Mouse (Mus musculus) lung, adult 2 months (tissue): ENCODE measurements around the gene Aven. TPM values are rescaled to one million over a fixed set of nuclear protein-coding genes. Genes with fewer than 3 reads are reported as not detected.

Source experiments
- DNase-seq: peaks from one replicate; pipeline ENCODE4 v3.0.0; 2022
- H3K4me1 ChIP-seq: fragments of 200-500 bp; 2 replicates; pipeline ENCODE4 v1.6.1; 2011; ENCODE audit warnings: low read length; ENCODE audit not compliant: control insufficient read depth, insufficient read depth
- H3K4me3 ChIP-seq: fragments of 200-500 bp; replicated peaks from 2 replicates; pipeline ENCODE3; 2011; ENCODE audit warnings: low read depth, mild to moderate bottlenecking, control low read depth, low read length; ENCODE audit errors: extremely low read depth
- CTCF ChIP-seq: fragments of 200-500 bp; IDR thresholded peaks from 2 replicates; pipeline ENCODE4 v1.5.1; 2011; ENCODE audit warnings: mild to moderate bottlenecking, low read length, control low read depth; ENCODE audit not compliant: insufficient read depth
- POLR2A ChIP-seq: fragments of 200-500 bp; IDR thresholded peaks from 2 replicates; pipeline ENCODE4 v1.6.1; 2011; ENCODE audit warnings: low read depth, mild to moderate bottlenecking, control low read depth, low read length, borderline replicate concordance; ENCODE audit errors: extremely low read depth
- WGBS: fragments of 180-500 bp; shearing (Covaris S2); methylation state at CpG from one replicate; pipeline ENCODE4 v1.1.7; 2018; 5-methylcytosine and 5-hydroxymethylcytosine counted together
- polyA plus RNA-seq: library from polyadenylated mRNA; depleted of rRNA; stranded (reverse); fragments of >200 nt; gene quantifications from 2 replicates; pipeline ENCODE4 v1.2.3, GENCODE M21; 2012

Gene Aven
- polyA plus RNA-seq, 1 experiment: 2.5 TPM

GRCm38 (mm10) chr2:112567786-112568185, 75.0 kb downstream of the Aven start:
- Histone ChIP-seq H3K4me1 (no peaks in the 10 kb centered on the region), H3K4me3 (no peak overlapping the region)
- no peak for DNase-seq
- 77% methylated on average over 4 of the region's 4 CpGs for WGBS
- TF ChIP-seq CTCF: no peak

- no peak overlapping the region for H3K4me3 ChIP-seq
- DNase-seq: no peak
- WGBS: 54% methylated on average over 7 of the region's 7 CpGs
- peaks cover 3% of the 10 kb centered on the region; the same call in 1 of the 2 replicates for H3K4me1 ChIP-seq
- no peak for TF ChIP-seq POLR2A
- no peak for TF ChIP-seq CTCF
Measured at GRCm38 (mm10) chr2:112590985-112591384, 98.2 kb downstream of the Aven start.

- DNase-seq: no peak
- TF ChIP-seq POLR2A (no peak), CTCF (no peak)
- Histone ChIP-seq H3K4me1 (peaks cover 3% of the 10 kb centered on the region; the same call in 1 of the 2 replicates), H3K4me3 (no peak overlapping the region)
- WGBS: 26% methylated on average over 6 of the region's 6 CpGs
Measured at GRCm38 (mm10) chr2:112591451-112591871, 98.7 kb downstream of the Aven start.

GRCm38 (mm10) chr2:112593322-112593721, 100.6 kb downstream of the Aven start:
- WGBS: 61% methylated on average over 2 of the region's 2 CpGs
- TF ChIP-seq POLR2A: no peak
- no peak for TF ChIP-seq CTCF
- Histone ChIP-seq H3K4me3 (no peak overlapping the region), H3K4me1 (peaks cover 3% of the 10 kb centered on the region; the same call in 1 of the 2 replicates)
- DNase-seq: no peak

GRCm38 (mm10) chr2:112593781-112594180, 101.0 kb downstream of the Aven start:
- WGBS: 91% methylated on average over 2 of the region's 2 CpGs
- H3K4me1 ChIP-seq: peaks cover 3% of the 10 kb centered on the region; the same call in 1 of the 2 replicates
- DNase-seq: no peak
- no peak overlapping the region for H3K4me3 ChIP-seq
- no peak for TF ChIP-seq POLR2A
- no peak for TF ChIP-seq CTCF

GRCm38 (mm10) chr2:112595807-112596206, 103.0 kb downstream of the Aven start:
- Histone ChIP-seq H3K4me3 (no peak overlapping the region), H3K4me1 (peaks cover 3% of the 10 kb centered on the region; the same call in 1 of the 2 replicates)
- DNase-seq: no peak
- no peak for TF ChIP-seq POLR2A
- TF ChIP-seq CTCF: no peak
- WGBS: 80% methylated on average over 3 of the region's 3 CpGs

GRCm38 (mm10) chr2:112596415-112596814, 103.7 kb downstream of the Aven start:
- no peaks in the 10 kb centered on the region; the same call in 1 of the 2 replicates for H3K4me1 ChIP-seq
- no peak for TF ChIP-seq CTCF
- no peak for TF ChIP-seq POLR2A
- WGBS: 67% methylated on average over 5 of the region's 5 CpGs
- DNase-seq: no peak
- H3K4me3 ChIP-seq: no peak overlapping the region

- no peaks in the 10 kb centered on the region; the same call in 1 of the 2 replicates for H3K4me1 ChIP-seq
- no peak for DNase-seq
- H3K4me3 ChIP-seq: no peak overlapping the region
- 39% methylated on average over 1 of the region's 1 CpGs for WGBS
- no peak for TF ChIP-seq POLR2A
- no peak for TF ChIP-seq CTCF
Measured at GRCm38 (mm10) chr2:112597064-112597463, 104.3 kb downstream of the Aven start.

- no peaks in the 10 kb centered on the region for H3K4me1 ChIP-seq
- TF ChIP-seq CTCF (no peak), POLR2A (no peak)
- DNase-seq: no peak
- H3K4me3 ChIP-seq: no peak overlapping the region
- 71% methylated on average over 10 of the region's 10 CpGs for WGBS
Measured at GRCm38 (mm10) chr2:112600222-112600621, 107.5 kb downstream of the Aven start.

- TF ChIP-seq POLR2A (no peak), CTCF (no peak)
- DNase-seq: no peak
- 65% methylated on average over 8 of the region's 8 CpGs for WGBS
- no peak overlapping the region for H3K4me3 ChIP-seq
- no peaks in the 10 kb centered on the region for H3K4me1 ChIP-seq
Measured at GRCm38 (mm10) chr2:112602487-112602886, 109.7 kb downstream of the Aven start.

GRCm38 (mm10) chr2:112606536-112606935, 113.8 kb downstream of the Aven start:
- 79% methylated on average over 3 of the region's 3 CpGs for WGBS
- Histone ChIP-seq H3K4me1 (no peaks in the 10 kb centered on the region), H3K4me3 (no peak overlapping the region)
- TF ChIP-seq POLR2A: no peak
- no peak for TF ChIP-seq CTCF
- DNase-seq: no peak
